Mouse (Mus musculus): ENCODE results near the gene Hip1.
"Not testable (repeated sequence)": the region's sequence is repeated elsewhere in the genome, so short reads cannot be mapped to it uniquely, and the experiment has no call there.

Gene Hip1

GRCm38 (mm10) chr5:135435039-135435438, 109.9 kb downstream of the Hip1 start:
- no peak for DNase-seq (ENCODE audit: low spot score)

GRCm38 (mm10) chr5:135433861-135434260, 111.1 kb downstream of the Hip1 start:
- no peak for DNase-seq (ENCODE audit: low spot score)

DNA sequence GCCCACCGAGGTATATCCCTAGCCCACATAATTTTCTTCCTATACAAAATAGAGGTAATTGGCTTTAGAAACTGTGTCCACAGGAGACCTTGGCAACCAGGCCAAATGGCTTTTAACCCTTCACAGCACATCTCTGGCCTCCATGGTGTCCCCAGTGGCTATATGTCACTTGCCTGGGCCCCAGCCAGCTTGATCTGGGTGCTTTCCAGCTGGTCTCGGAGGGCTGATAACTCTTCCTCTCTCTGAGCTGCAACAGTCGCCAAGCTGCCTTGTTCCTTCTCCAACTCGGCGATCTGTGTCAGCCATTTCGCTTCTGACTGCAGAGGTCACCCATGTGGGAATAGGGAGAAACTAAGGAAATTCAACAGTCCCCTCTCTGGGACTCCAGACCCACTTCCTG, 113.8 kb downstream of the Hip1 start:
- no peak for DNase-seq (ENCODE audit: low spot score)

DNA sequence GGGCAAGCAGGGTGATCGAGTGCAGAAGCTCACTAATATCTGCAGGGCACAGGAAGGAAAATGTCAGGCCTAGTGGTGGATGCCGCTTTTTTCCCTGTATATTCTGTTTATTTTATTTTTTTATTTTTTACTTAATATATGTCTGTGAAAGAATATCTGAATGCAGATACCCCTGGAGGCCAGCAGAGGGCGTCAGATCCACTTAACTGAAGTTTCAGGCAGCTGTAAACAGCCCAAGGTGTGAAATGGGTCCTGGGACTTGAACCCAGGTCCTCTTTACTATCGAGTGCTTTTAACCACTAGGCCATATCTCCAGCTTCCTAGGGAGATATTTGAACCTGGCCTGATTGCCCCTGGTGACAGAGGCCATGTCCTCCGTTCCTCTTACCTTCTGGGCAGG, 116.1 kb downstream of the Hip1 start:
- no peak for DNase-seq (ENCODE audit: low spot score)

- no peak for DNase-seq (ENCODE audit: low spot score)
Measured at GRCm38 (mm10) chr5:135410266-135410665, 134.7 kb downstream of the Hip1 start.

DNA sequence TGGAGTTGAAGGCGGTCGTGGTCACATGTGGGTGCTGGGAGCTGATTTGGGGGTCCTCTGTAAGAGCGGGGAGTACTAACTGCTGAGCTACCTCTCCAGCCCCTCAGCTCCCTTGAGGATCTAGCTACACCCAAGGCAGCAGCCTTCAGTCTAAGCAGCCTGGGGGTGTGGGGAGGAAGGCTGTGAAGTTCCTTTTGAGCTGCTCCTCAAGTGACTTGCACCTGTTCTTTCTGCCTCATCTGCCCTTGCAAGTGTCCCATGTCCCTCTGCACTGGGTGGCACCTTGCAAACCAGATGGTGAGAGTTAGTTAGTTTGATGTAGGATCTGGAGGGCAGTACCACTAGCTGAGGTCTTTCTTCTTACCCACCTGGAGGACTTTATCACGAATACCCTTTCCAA, 136.8 kb downstream of the Hip1 start:
- DNase-seq (ENCODE audit: low spot score) = no peak

DNA sequence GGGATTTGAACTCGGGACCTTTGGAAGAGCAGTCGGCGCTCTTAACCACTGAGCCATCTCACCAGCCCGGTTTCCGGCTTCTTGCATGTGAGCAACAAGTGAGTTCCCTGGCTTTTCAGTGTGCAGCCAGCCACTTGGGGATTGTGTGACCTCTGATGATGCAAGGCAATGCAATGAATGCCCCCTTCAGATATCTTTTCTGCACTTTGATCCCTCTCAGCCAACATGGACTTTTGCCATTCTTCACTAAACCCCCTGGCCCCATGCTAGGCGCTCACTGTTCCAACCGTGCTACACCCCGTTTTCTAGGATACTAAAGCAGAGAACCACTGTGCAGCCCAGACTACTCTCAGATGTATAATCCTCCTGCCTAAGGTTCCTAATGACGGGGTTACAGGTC, 139.5 kb downstream of the Hip1 start:
- DNase-seq (ENCODE audit: low spot score) = peak; percentile 18

- no peak for DNase-seq (ENCODE audit: low spot score)
Measured at GRCm38 (mm10) chr5:135404623-135405022, 140.3 kb downstream of the Hip1 start.

GRCm38 (mm10) chr5:135400244-135400643, 144.7 kb downstream of the Hip1 start:
- peak; percentile 39 for DNase-seq (ENCODE audit: low spot score)

- no peak for DNase-seq (ENCODE audit: low spot score)
Measured at GRCm38 (mm10) chr5:135399382-135399781, 145.5 kb downstream of the Hip1 start.

- DNase-seq (ENCODE audit: low spot score) = peak; percentile 21
Measured at GRCm38 (mm10) chr5:135395826-135396225, 149.1 kb downstream of the Hip1 start.

DNA sequence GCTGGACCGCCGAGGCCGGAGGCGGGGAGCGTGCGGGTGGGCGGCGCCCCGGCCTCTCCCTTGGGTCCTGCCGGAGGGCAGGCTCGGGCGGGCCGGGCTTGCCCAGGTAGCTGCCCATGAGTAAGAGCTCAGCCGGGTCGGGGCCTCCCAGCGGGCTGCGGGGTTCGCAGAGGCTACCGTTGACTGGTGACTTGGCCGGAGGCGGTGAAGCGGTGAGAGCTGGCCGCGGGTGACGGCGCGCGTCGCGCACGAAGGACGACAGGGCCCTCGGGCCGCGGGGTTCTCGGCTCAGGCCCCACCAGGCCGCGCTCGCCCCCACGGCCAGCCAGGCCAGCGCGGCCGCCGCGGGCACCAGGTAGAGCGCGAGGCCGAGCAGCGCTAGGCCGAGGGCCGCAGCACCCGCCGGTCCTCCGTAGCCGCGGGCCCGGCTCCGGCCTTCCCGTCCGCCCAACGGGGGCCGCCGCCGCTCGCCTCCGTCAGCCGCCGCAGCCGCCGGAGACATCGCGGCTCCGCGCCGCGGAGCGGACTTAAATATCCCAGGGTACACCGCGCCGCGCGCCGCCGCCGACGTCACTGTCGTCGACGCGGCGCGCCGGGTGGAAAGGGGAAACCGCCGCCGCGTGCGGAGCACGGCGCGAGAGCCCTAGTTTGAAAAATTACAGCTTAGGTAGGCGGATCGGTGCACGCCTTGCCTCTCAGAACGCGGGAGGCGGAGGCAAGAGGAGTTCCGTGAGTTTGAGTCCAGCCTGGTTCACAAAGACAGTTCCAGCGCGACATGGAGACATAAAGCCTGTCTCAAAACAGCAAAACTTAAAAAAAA, 150.7 kb downstream of the Hip1 start, which contains the start of gene Pom121:
TSS of gene Pom121 (minus strand) at position 543 of the 820 bp plus-strand sequence.
- DNase-seq (ENCODE audit: low spot score) = peak; percentile 84

GRCm38 (mm10) chr5:135383771-135384170, 161.1 kb downstream of the Hip1 start:
- DNase-seq (ENCODE audit: low spot score) = no peak

- DNase-seq (ENCODE audit: low spot score) = no peak
Measured at GRCm38 (mm10) chr5:135382746-135383145, 162.2 kb downstream of the Hip1 start.

DNA sequence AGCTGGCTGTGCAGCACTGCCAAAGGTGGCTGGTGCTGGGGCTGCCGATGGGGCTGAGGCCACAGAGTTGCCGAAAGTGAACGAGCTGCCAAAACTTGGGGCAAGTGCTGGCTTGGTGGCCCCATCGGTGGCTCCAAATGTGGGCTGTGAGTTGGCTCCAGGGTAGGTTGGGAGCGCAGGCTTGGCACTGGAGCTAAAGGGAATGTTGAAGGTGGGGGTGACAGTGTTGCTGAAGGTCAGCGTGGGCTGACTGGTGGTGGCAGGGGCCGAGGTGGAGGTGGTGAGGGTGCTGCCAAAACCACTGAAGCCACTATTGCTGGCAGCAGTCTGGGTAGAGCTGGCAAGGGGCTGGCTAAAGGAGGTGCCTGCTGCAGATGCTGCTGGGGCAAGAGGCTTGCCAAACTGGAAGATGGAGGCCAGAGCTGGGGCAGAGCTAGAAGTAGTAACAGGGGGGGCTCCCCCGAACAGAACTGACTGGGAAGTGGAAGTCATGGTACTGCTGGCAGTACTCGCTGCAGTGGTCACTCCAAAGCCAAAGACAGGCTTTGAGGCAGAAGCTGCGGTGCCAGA, 163.5 kb downstream of the Hip1 start:
- DNase-seq (ENCODE audit: low spot score) = no peak

DNA sequence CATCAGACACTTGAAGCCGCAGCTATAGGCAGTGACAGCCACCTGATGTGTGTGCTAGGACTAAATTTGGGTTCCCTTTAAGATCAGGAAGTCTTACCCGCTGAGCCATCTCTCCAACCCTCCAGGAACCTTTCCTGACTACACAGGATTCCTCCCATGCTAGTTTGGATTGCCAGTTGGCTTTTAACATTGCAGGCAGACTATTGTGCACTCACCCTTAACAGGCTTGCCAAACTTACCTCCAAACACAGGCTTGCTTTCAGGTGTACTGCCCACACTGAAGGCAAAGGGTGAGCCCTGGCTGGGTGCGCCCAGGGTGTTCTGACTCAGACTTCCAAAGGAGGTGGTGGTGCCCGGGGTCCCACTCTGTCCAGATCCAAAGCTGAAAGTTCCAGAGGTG, 164.2 kb downstream of the Hip1 start:
- no peak for DNase-seq (ENCODE audit: low spot score)

- no peak for DNase-seq (ENCODE audit: low spot score)
Measured at GRCm38 (mm10) chr5:135376341-135376740, 168.6 kb downstream of the Hip1 start.

DNA sequence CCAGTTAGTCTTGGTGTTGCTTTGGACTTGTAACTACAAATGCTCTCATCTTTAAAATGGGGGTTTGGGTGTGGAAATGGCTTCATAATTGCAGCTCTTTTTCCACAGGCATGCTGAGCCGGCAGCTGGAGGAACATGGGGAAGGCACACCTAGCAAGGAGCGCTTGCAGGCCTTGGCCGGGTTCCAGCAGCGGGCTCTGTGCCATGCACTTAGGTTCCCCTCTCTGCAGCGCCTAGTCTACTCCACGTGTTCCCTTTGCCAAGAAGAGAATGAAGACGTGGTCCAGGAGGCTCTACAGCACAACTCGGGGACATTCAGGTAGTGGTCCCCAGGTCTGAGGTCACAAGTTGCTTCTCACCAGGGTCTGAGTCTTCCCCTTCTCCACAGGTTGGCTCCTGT, 169.8 kb downstream of the Hip1 start:
- no peak for DNase-seq (ENCODE audit: low spot score)

DNA sequence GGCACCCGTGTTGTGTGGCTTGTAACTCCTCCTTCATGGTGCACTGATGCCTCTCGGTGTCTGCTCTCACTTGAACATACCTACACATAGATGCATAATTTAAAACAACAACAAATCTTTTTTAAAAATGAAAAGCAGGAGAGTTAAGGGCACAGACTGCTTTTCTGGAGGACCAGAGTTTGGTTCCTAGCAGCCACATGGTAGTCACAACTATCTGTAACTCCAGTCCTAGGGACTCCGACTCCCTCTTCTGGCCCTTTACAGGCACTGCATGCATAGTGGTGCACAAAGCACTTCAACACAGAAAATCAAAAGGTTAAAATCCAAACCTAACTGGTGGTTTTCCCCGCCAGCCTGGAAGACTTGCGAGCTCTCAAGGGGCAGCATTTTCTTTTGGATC, 171.3 kb downstream of the Hip1 start:
- DNase-seq (ENCODE audit: low spot score) = no peak

GRCm38 (mm10) chr5:135371195-135371594, 173.7 kb downstream of the Hip1 start:
- DNase-seq (ENCODE audit: low spot score) = no peak

GRCm38 (mm10) chr5:135369787-135370654, 174.9 kb downstream of the Hip1 start, which contains the start of gene Nsun5:
Gene Nsun5, plus strand, starts transcription at chr5:135369953.
- DNase-seq (ENCODE audit: low spot score) = peak; percentile 93

DNA sequence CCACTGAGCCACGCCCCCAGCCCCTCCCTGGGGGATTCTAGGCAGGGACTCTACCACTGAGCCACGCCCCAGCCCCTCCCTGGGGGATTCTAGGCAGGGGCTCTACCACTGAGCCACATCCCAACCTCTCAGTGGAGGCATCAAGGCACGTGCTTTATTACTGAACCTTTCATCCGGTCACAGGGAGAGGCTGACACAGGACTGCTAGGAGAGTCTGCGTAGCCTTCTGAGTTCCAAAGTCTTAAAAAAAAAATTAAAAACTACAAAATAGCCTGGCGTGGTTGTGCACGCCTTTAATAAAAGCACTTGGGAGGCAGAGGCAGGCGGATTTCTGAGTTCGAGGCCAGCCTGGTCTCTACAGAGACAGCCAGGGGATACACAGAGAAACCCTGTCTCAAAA, 175.7 kb downstream of the Hip1 start:
- DNase-seq (ENCODE audit: low spot score) = not testable (repeated sequence)

GRCm38 (mm10) chr5:135368312-135368711, 176.6 kb downstream of the Hip1 start:
- no peak for DNase-seq (ENCODE audit: low spot score)

Data from yolk sac, embryonic 10.5 days (tissue).